Mouse (Mus musculus) liver, adult 10 weeks (tissue): ENCODE data around the gene Tlr7. TPM values are rescaled to one million over a fixed set of nuclear protein-coding genes. Genes with fewer than 3 reads are reported as not detected.

Experiments used
- polyA plus RNA-seq: library from polyadenylated mRNA; stranded (reverse); fragments of 350-450 nt; fragmentation: Illumina TruSeq; extraction: RNeasy Lipid Tissue Mini Kit (QIAGEN cat#74804); gene quantifications from one replicate; pipeline ENCODE4 v1.2.3, GENCODE M21; 2014; ENCODE audit warnings: low read depth, low replicate concordance

Gene Tlr7
- polyA plus RNA-seq, result 2.3 TPM

GRCm38 (mm10) chrX:167330399-167330798, at the start of gene Tlr7:
TSS of gene Tlr7 (minus strand) at chrX:167330558.

GRCm38 (mm10) chrX:167264086-167264485, 66.3 kb downstream of the Tlr7 start, which contains the start of gene Tlr8:
TSS of gene Tlr8 (minus strand) at chrX:167264329.

Other genes starting within 250 kb of the Tlr7 start
- 280 TPM for gene Tmsb4x, start 121.2 kb downstream of the Tlr7 start, polyA plus RNA-seq
- 2.5 TPM for gene Tlr8, start 66.2 kb downstream of the Tlr7 start, polyA plus RNA-seq
- 24.5 TPM for gene Prps2, start 52.2 kb upstream of the Tlr7 start, polyA plus RNA-seq